Mouse (Mus musculus): ENCODE measurements around the gene Lrp10.
A peak's percentile ranks its signal among the peaks of the same experiment; 100 is the strongest.

DNA sequence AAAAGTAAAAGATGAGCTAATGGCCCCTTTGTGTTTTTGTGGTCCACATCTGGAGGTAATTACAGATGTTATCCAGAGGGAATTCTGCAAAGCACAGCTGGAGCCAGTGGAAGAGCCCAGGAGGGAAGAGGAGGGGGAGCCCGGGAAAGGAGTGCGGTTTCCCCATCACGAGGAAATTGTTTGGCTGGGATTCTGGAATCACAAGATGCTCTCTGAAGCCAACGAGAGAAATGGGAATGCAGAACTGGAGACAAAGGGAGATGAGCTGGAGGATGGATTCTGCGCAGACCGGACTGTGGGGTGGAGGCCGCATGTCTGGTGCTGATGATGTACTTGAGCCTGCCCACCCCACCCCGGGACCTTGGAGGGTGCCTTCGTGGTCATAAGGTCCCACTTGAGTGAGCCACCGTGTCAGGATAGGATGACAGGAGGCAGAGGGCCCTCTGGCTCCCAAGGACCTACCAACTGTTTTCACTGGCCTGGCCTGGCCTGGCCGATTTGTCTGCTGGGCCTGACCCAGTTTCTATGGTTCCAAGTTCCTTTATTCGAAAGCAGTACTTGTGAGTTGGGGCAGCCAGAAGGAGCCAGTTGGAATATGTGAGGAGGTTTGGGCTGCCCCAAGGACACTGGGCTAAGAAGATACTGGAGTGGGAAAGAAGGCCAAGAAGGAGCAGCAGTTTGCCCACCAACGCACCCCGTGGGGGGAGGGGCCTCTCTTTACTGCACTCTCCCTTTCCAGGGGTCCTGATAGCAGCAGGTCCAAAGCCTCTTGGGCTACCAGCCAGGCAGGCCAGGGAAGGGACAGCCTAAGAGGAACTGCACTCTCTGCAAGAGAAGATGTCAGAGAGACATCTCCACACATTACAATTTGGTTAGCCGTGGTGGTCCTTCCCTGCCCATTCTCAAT lies 20.0 kb upstream of the Lrp10 start:
- TF ChIP-seq CTCF (IDR thresholded peaks at IDR 0.05; ENCODE audit: borderline replicate concordance, insufficient read depth, low read length) (no peak), POLR2A (IDR thresholded peaks at IDR 0.05; ENCODE audit: low read depth, low read length) (peak; percentile 23; the same call in 1 of the 2 replicates)
